Mouse (Mus musculus) neural tube, embryonic 11.5 days (tissue): ENCODE data around the gene Xrra1. TPM values are rescaled to one million over a fixed set of nuclear protein-coding genes. Genes with fewer than 3 reads are reported as not detected.
"Not testable (repeated sequence)": the region's sequence is repeated elsewhere in the genome, so short reads cannot be mapped to it uniquely, and the experiment has no call there.

Experiments used
- ATAC-seq: fragments of 200-750 bp; cut with Nextera tagmentation; 2 replicates; pipeline ENCODE4 v1.8.0; 2017; ENCODE audit warnings: moderate number of reproducible peaks, mild to moderate bottlenecking, moderate TSS enrichment, moderate library complexity; ENCODE audit not compliant: insufficient read depth, low FRiP score, low TSS enrichment
- DNase-seq: peaks from one replicate; pipeline ENCODE4 v3.0.0-alpha.2; 2015; ENCODE audit warnings: low spot score
- H3K27ac ChIP-seq: fragments of 300-500 bp; sonication (generic); 2 replicates; pipeline ENCODE4 v1.5.1; 2014; ENCODE audit warnings: low read depth, mild to moderate bottlenecking, low read length
- H3K27me3 ChIP-seq: fragments of 300-500 bp; sonication (generic); 2 replicates; pipeline ENCODE4 v1.6.1; 2014; ENCODE audit warnings: mild to moderate bottlenecking, low read length, mixed read lengths; ENCODE audit not compliant: control insufficient read depth, insufficient read depth
- H3K36me3 ChIP-seq: fragments of 300-500 bp; sonication (generic); 2 replicates; pipeline ENCODE4 v1.6.1; 2014; ENCODE audit warnings: mild to moderate bottlenecking, low read length, moderate library complexity, mixed read lengths; ENCODE audit not compliant: control insufficient read depth, insufficient read depth
- H3K4me1 ChIP-seq: fragments of 300-500 bp; sonication (generic); 2 replicates; pipeline ENCODE4 v1.6.1; 2014; ENCODE audit warnings: low read length, mixed read lengths; ENCODE audit not compliant: control insufficient read depth, insufficient read depth
- H3K4me2 ChIP-seq: fragments of 300-500 bp; sonication (generic); 2 replicates; pipeline ENCODE4 v1.6.1; 2014; ENCODE audit warnings: low read depth, mild to moderate bottlenecking, moderate library complexity
- H3K4me3 ChIP-seq: fragments of 300-500 bp; sonication (generic); 2 replicates; pipeline ENCODE4 v1.5.1; 2014; ENCODE audit warnings: low read depth, low read length
- H3K9ac ChIP-seq: fragments of 300-500 bp; sonication (generic); 2 replicates; pipeline ENCODE4 v1.6.1; 2014; ENCODE audit warnings: mild to moderate bottlenecking, low read length
- H3K9me3 ChIP-seq: fragments of 300-500 bp; sonication (generic); 2 replicates; pipeline ENCODE4 v1.6.1; 2016; ENCODE audit warnings: low read length; ENCODE audit not compliant: control insufficient read depth
- WGBS: fragments of 180-500 bp; shearing (Covaris S2); extraction: QIAGEN DNeasy Blood & Tissue Kit; methylation state at CpG from one replicate; pipeline ENCODE4 v1.1.7; 2014; 5-methylcytosine and 5-hydroxymethylcytosine counted together
- polyA plus RNA-seq: library from polyadenylated mRNA; unstranded; fragments of >200 nt; fragmentation: Nextera tagmentation; extraction: Ambion mirVana; gene quantifications from 2 replicates; pipeline ENCODE4 v1.2.1, GENCODE M21; 2014

Gene Xrra1
- 0.36 and 0.46 TPM in 2 replicates for polyA plus RNA-seq

DNA sequence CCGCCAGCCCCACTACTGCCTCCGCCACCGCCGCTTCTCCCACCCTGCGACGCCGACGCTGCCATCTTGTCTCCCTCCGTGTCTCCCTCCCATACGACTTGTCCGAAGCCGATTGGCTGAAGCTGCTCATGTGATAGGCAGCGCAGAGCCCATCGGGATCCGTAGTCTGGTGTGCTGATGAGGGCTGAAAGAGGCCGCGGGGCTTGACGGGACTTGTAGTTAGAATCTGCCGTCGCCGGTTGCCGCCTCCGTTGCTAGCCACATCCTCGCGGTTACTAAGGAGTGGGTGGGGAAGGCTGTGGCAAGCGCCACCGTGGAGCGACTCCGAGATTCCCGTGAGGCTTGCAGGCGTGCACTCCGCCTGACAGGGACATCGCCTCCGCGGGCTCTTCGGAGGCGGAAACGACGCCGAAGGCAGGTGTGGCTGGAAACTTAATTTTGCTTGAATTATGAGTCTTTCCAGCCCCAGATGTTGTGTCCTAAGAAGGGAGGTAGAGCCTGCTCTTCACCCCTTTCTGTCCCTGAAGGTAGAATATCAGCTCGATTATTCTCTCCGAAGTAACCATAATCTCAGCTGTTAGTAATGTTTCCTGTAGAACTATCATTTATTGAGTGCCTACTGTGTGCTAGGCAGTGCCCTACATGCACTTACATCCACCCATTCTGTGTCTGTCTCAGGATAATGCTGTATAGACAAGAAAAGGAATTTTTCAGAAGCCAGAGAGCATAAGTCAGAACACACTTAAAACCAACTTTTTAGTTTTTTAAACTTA is at the start of gene Xrra1:
Gene Xrra1, plus strand, starts transcription at position 304 of the 773 bp plus-strand sequence.
- peak; percentile 99 for ATAC-seq
- Histone ChIP-seq H3K9me3 (no peaks in the 10 kb centered on the region), H3K9ac (peak within 1 kb of the TSS; percentile 95), H3K4me1 (peaks cover 4% of the 10 kb centered on the region; the same call in 1 of the 2 replicates), H3K36me3 (no peaks in the 10 kb centered on the region; the same call in 1 of the 2 replicates), H3K4me3 (peak within 1 kb of the TSS; percentile 83), H3K27me3 (no peaks in the 10 kb centered on the region), H3K27ac (0 out of 2 replicates have a peak within 1 kb of the TSS, but pooled peaks have one; percentile 42), H3K4me2 (peak within 1 kb of the TSS; percentile 84)
- under 1% methylated on average over 42 of the region's 42 CpGs for WGBS
- peak; percentile 97 for DNase-seq

GRCm38 (mm10) chr7:99810814-99811213 is 48.1 kb upstream of the Xrra1 start:
- no peak overlapping the region for H3K4me2 ChIP-seq
- no peak overlapping the region for H3K4me3 ChIP-seq
- no peaks in the 10 kb centered on the region for H3K9me3 ChIP-seq
- ATAC-seq (no peak), DNase-seq (no peak)
- no peak overlapping the region for H3K27ac ChIP-seq
- WGBS, result 92% methylated on average over 2 of the region's 2 CpGs
- H3K36me3 ChIP-seq, result no peaks in the 10 kb centered on the region
- no peaks in the 10 kb centered on the region for H3K4me1 ChIP-seq
- H3K27me3 ChIP-seq, result no peaks in the 10 kb centered on the region
- no peak overlapping the region for H3K9ac ChIP-seq

DNA sequence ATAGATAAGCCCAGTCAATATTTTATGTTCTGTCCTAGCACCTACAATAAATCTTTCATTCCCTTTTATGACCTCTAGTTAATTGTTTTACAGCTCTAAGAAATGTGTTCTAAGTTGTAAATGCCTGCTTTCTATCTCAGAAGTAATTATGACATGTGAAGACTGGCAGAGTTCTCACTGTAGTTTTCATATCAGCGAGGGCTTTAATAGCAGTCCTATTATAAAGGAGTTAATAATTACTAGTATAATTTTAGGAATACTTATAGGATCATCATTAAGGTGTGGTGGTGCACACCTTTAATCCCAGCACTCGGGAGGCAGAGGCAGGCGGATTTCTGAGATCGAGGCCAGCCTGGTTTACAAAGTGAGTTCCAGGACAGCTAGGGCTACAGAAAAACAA is 47.3 kb upstream of the Xrra1 start:
- no peak for ATAC-seq

GRCm38 (mm10) chr7:99813394-99813793 is 45.5 kb upstream of the Xrra1 start:
- DNase-seq (no peak), ATAC-seq (no peak)
- H3K36me3 ChIP-seq, result no peaks in the 10 kb centered on the region
- no peaks in the 10 kb centered on the region for H3K9me3 ChIP-seq
- H3K4me1 ChIP-seq, result no peaks in the 10 kb centered on the region
- no peak overlapping the region for H3K27ac ChIP-seq
- H3K4me3 ChIP-seq, result no peak overlapping the region
- no peak overlapping the region for H3K9ac ChIP-seq
- 87% methylated on average over 11 of the region's 11 CpGs for WGBS
- no peaks in the 10 kb centered on the region for H3K27me3 ChIP-seq
- H3K4me2 ChIP-seq, result no peak overlapping the region

More for the DNA sequence above, 47.3 kb upstream of the Xrra1 start:
- H3K27ac ChIP-seq, result no peak overlapping the region
- H3K4me2 ChIP-seq, result no peak overlapping the region
- H3K9ac ChIP-seq, result no peak overlapping the region
- H3K4me1 ChIP-seq, result no peaks in the 10 kb centered on the region
- 89% methylated on average over 4 of the region's 4 CpGs for WGBS
- H3K36me3 ChIP-seq, result no peaks in the 10 kb centered on the region
- no peak overlapping the region for H3K4me3 ChIP-seq
- no peaks in the 10 kb centered on the region for H3K9me3 ChIP-seq
- no peaks in the 10 kb centered on the region for H3K27me3 ChIP-seq
- DNase-seq, result no peak

DNA sequence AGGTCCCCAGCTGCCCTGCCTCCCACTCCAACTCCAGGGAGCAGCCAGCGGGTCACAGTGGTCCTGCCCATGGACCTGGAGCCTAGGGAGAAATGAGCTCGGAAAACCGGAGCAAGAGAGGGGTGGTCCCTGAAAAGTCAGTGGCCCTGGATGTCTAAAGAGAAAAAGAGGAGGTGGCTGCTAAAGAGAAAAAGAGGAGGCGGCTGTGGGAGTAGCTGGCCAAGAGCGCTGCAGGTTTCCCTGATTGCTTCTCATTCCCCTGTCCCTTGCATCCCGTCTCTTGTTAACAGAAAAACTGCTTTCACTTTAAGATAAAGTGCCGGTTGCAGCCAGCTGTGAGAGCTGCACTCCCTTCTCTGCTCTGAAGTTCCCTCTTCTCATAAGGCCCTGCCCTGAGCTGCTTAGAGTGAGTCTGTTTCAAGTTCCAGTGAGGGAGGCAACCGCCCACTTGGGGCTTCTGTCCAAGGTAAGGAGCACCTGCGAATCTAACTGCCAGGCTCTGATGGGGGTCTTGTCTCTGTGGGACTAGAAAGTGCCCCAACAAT is 40.7 kb upstream of the Xrra1 start:
- WGBS, result 26% methylated on average over 9 of the region's 9 CpGs
- not testable (repeated sequence) for DNase-seq, H3K4me1 ChIP-seq, ATAC-seq, H3K27ac ChIP-seq, H3K4me3 ChIP-seq, H3K36me3 ChIP-seq, H3K4me2 ChIP-seq, H3K9ac ChIP-seq, H3K27me3 ChIP-seq, H3K9me3 ChIP-seq

GRCm38 (mm10) chr7:99821953-99822352 is 37.0 kb upstream of the Xrra1 start:
- no peak overlapping the region for H3K27ac ChIP-seq
- H3K36me3 ChIP-seq, result no peaks in the 10 kb centered on the region
- ATAC-seq, result no peak
- H3K27me3 ChIP-seq, result no peaks in the 10 kb centered on the region
- H3K9ac ChIP-seq, result no peak overlapping the region
- no peak for DNase-seq
- H3K4me3 ChIP-seq, result no peak overlapping the region
- no peak overlapping the region for H3K4me2 ChIP-seq
- H3K9me3 ChIP-seq, result no peaks in the 10 kb centered on the region
- 81% methylated on average over 2 of the region's 2 CpGs for WGBS
- no peaks in the 10 kb centered on the region for H3K4me1 ChIP-seq

DNA sequence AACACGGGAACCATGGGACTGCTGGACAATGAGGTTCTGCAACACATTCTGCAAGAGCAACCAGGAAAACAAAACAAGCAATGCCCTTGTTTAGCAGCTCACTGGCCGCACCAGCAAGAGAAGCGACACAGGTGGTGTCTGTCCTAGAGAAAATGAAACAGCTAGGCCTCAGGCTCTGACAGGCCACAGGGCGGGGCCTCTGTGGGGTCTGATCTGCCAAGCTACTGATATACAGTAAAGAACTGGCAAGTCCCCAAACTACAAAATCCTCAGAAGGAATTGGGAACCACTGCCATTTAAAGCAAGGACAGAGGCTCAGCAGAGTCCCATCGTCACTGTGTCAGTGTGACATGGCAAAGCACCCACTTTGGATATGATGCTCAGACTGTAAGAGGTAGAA is 36.5 kb upstream of the Xrra1 start:
- no peak overlapping the region for H3K27ac ChIP-seq
- H3K9ac ChIP-seq, result no peak overlapping the region; the same call in 1 of the 2 replicates
- H3K27me3 ChIP-seq, result no peaks in the 10 kb centered on the region
- H3K4me3 ChIP-seq, result no peak overlapping the region
- ATAC-seq (no peak), DNase-seq (no peak)
- WGBS, result 86% methylated on average over 5 of the region's 5 CpGs
- H3K36me3 ChIP-seq, result no peaks in the 10 kb centered on the region
- no peaks in the 10 kb centered on the region for H3K4me1 ChIP-seq
- H3K4me2 ChIP-seq, result no peak overlapping the region
- no peaks in the 10 kb centered on the region for H3K9me3 ChIP-seq

GRCm38 (mm10) chr7:99823045-99823663 is 35.8 kb upstream of the Xrra1 start:
- WGBS, result 88% methylated on average over 10 of the region's 10 CpGs
- H3K27ac ChIP-seq, result no peak overlapping the region
- no peak for ATAC-seq

More at GRCm38 (mm10) chr7:99823045-99823663, 35.8 kb upstream of the Xrra1 start:
- Histone ChIP-seq H3K9ac (no peak overlapping the region), H3K9me3 (no peaks in the 10 kb centered on the region), H3K4me3 (no peak overlapping the region), H3K4me1 (no peaks in the 10 kb centered on the region), H3K36me3 (no peaks in the 10 kb centered on the region), H3K4me2 (no peak overlapping the region), H3K27me3 (no peaks in the 10 kb centered on the region)
- no peak for DNase-seq
